Mouse (Mus musculus) hindbrain, embryonic 15.5 days (tissue): ENCODE data around the gene Ttc13. TPM values are rescaled to one million over a fixed set of nuclear protein-coding genes. Genes with fewer than 3 reads are reported as not detected.

Experiments
- ATAC-seq: fragments of 200-750 bp; cut with Nextera tagmentation; 2 replicates; pipeline ENCODE4 v1.8.0; 2017; ENCODE audit warnings: low read depth, moderate number of reproducible peaks, moderate TSS enrichment; ENCODE audit not compliant: low FRiP score
- H3K27ac ChIP-seq: fragments of 300-500 bp; sonication (generic); replicated peaks from 2 replicates; pipeline ENCODE4 v1.5.1; 2015; ENCODE audit warnings: mild to moderate bottlenecking, inconsistent platforms
- H3K27me3 ChIP-seq: fragments of 300-500 bp; sonication (generic); 2 replicates; pipeline ENCODE4 v1.6.1; 2015; ENCODE audit warnings: control low read depth, inconsistent platforms
- H3K36me3 ChIP-seq: fragments of 300-500 bp; sonication (generic); 2 replicates; pipeline ENCODE4 v1.6.1; 2015; ENCODE audit warnings: control low read depth, inconsistent platforms
- H3K4me1 ChIP-seq: fragments of 300-500 bp; sonication (generic); replicated peaks from 2 replicates; pipeline ENCODE4 v1.6.1; 2015; ENCODE audit warnings: control low read depth, inconsistent platforms
- H3K4me2 ChIP-seq: fragments of 300-500 bp; sonication (generic); 2 replicates; pipeline ENCODE4 v1.6.1; 2015; ENCODE audit warnings: moderate library complexity, mild to moderate bottlenecking, inconsistent platforms
- H3K4me3 ChIP-seq: fragments of 300-500 bp; sonication (generic); 2 replicates; pipeline ENCODE4 v1.5.1; 2015; ENCODE audit warnings: mild to moderate bottlenecking, inconsistent platforms
- H3K9ac ChIP-seq: fragments of 300-500 bp; sonication (generic); 2 replicates; pipeline ENCODE4 v1.6.1; 2015; ENCODE audit warnings: inconsistent platforms
- H3K9me3 ChIP-seq: fragments of 300-500 bp; sonication (generic); 2 replicates; pipeline ENCODE4 v1.6.1; 2016; ENCODE audit warnings: control low read depth, inconsistent platforms
- WGBS: fragments of 180-500 bp; shearing (Covaris S2); methylation state at CpG from one replicate; pipeline ENCODE4 v1.1.7; 2015; 5-methylcytosine and 5-hydroxymethylcytosine counted together
- polyA plus RNA-seq: library from polyadenylated mRNA; unstranded; fragments of >200 nt; fragmentation: Nextera tagmentation; extraction: Ambion mirVana; gene quantifications from 2 replicates; pipeline ENCODE4 v1.2.1, GENCODE M21; 2015

Ttc13 gene
- polyA plus RNA-seq, 1 experiment from 2014 or later = 66.1 TPM

- H3K36me3 ChIP-seq = peaks cover 32% of the 10 kb centered on the region
- 88% methylated on average over 9 of the region's 9 CpGs for WGBS
- no peak for ATAC-seq
- H3K9ac ChIP-seq = no peak overlapping the region
- H3K9me3 ChIP-seq = no peaks in the 10 kb centered on the region
- no peak overlapping the region for H3K4me2 ChIP-seq
- no peak overlapping the region for H3K4me3 ChIP-seq
- no peak overlapping the region for H3K27ac ChIP-seq
- no peaks in the 10 kb centered on the region for H3K27me3 ChIP-seq
- no peaks in the 10 kb centered on the region for H3K4me1 ChIP-seq
Measured at GRCm38 (mm10) chr8:124701023-124701422, 20.8 kb downstream of the Ttc13 start.

GRCm38 (mm10) chr8:124700271-124700670, 21.5 kb downstream of the Ttc13 start:
- no peaks in the 10 kb centered on the region for H3K9me3 ChIP-seq
- H3K9ac ChIP-seq = no peak overlapping the region
- no peak overlapping the region for H3K4me2 ChIP-seq
- H3K4me3 ChIP-seq = no peak overlapping the region
- no peaks in the 10 kb centered on the region for H3K27me3 ChIP-seq
- ATAC-seq = no peak
- no peaks in the 10 kb centered on the region for H3K4me1 ChIP-seq
- peaks cover 30% of the 10 kb centered on the region for H3K36me3 ChIP-seq
- no peak overlapping the region for H3K27ac ChIP-seq
- 93% methylated on average over 5 of the region's 5 CpGs for WGBS

GRCm38 (mm10) chr8:124695424-124696100, 26.2 kb downstream of the Ttc13 start:
- H3K4me3 ChIP-seq = no peak overlapping the region
- H3K36me3 ChIP-seq = peaks cover 28% of the 10 kb centered on the region
- no peak overlapping the region for H3K27ac ChIP-seq
- no peak for ATAC-seq
- 92% methylated on average over 22 of the region's 22 CpGs for WGBS
- H3K4me2 ChIP-seq = no peak overlapping the region
- H3K27me3 ChIP-seq = no peaks in the 10 kb centered on the region
- no peak overlapping the region for H3K9ac ChIP-seq
- H3K9me3 ChIP-seq = no peaks in the 10 kb centered on the region
- H3K4me1 ChIP-seq = no peaks in the 10 kb centered on the region

GRCm38 (mm10) chr8:124691706-124692105, 30.1 kb downstream of the Ttc13 start:
- ATAC-seq = no peak
- WGBS = 96% methylated on average over 4 of the region's 4 CpGs
- peaks cover 24% of the 10 kb centered on the region for H3K36me3 ChIP-seq

GRCm38 (mm10) chr8:124688899-124689298, 32.9 kb downstream of the Ttc13 start:
- ATAC-seq = no peak
- peaks cover 43% of the 10 kb centered on the region for H3K36me3 ChIP-seq
- no peaks in the 10 kb centered on the region for H3K4me1 ChIP-seq
- H3K9me3 ChIP-seq = no peaks in the 10 kb centered on the region
- no peak overlapping the region for H3K9ac ChIP-seq
- H3K27ac ChIP-seq = no peak overlapping the region
- no peak overlapping the region for H3K4me3 ChIP-seq
- H3K27me3 ChIP-seq = no peaks in the 10 kb centered on the region
- WGBS = 94% methylated on average over 13 of the region's 13 CpGs
- no peak overlapping the region for H3K4me2 ChIP-seq

More at GRCm38 (mm10) chr8:124691706-124692105, 30.1 kb downstream of the Ttc13 start:
- Histone ChIP-seq H3K4me2 (no peak overlapping the region), H3K9ac (no peak overlapping the region), H3K4me3 (no peak overlapping the region), H3K4me1 (no peaks in the 10 kb centered on the region), H3K27me3 (no peaks in the 10 kb centered on the region), H3K9me3 (no peaks in the 10 kb centered on the region), H3K27ac (no peak overlapping the region)

DNA sequence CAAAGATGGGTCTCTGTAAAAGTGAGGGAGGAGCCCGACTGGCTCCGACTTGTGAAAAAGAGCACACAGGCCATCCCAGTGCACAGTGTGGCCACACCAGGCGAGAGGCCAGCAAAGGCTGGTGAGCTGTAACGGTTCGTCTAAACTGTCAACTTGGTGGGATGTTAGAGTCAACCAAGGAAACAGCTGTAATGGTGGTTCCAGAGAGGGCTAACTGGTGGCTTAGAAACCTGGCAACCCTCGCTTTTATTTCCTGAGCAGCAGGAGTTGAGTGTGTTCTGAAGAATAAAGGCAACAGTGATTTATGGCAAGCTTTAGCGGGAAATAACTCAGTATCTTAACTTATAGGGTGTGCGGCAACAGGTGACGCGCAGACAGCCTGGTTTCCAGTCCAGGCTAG, 39.6 kb downstream of the Ttc13 start:
- Histone ChIP-seq H3K27ac (no peak overlapping the region), H3K27me3 (no peaks in the 10 kb centered on the region), H3K4me3 (no peak overlapping the region), H3K9ac (no peak overlapping the region), H3K36me3 (peaks cover 72% of the 10 kb centered on the region), H3K9me3 (no peaks in the 10 kb centered on the region), H3K4me2 (no peak overlapping the region), H3K4me1 (0 out of 2 replicates have a peak, but pooled peaks cover 2% of the 10 kb centered on the region)
- ATAC-seq = no peak
- WGBS = 91% methylated on average over 10 of the region's 10 CpGs

GRCm38 (mm10) chr8:124681792-124682157, 40.0 kb downstream of the Ttc13 start:
- Histone ChIP-seq H3K4me1 (0 out of 2 replicates have a peak, but pooled peaks cover 4% of the 10 kb centered on the region), H3K4me2 (no peak overlapping the region), H3K36me3 (peaks cover 72% of the 10 kb centered on the region), H3K9me3 (no peaks in the 10 kb centered on the region), H3K27me3 (no peaks in the 10 kb centered on the region), H3K9ac (no peak overlapping the region), H3K27ac (no peak overlapping the region), H3K4me3 (no peak overlapping the region)
- no peak for ATAC-seq
- 84% methylated on average over 10 of the region's 10 CpGs for WGBS

DNA sequence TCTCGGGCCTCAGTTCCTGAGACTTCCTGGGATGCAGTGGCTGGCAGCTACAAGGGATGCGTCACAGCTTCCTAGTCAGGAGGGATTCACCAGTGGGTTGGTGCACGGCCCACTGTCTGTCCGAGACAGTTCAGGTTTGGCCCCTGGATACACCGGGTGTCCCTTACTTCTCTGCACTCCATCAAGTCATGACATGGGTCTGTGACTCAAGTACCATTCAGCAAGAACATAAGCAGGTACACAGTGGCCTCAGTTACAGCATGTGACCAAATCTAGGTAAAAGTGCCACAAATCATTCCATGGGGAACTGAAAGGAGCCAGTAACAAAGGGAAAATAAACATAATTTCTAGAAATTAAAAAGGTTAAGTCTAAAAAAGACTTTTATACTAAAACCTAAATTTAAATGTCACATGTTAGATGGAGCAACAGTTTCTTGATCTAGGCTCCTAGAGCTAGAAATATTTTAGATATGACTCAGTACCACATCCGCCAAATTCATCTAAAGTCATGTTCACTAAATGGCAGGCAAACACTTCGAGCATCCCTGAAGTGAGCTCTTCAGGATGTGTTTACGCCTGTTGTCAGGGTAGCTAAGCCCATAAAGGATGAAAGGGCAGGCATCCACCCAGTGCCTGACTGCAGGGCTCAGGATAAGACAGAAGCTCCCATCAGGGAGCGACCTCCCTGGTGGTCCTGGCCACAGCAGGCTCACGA, 40.5 kb downstream of the Ttc13 start:
- Histone ChIP-seq H3K4me2 (no peak overlapping the region), H3K9ac (no peak overlapping the region), H3K27ac (no peak overlapping the region), H3K4me1 (0 out of 2 replicates have a peak, but pooled peaks cover 4% of the 10 kb centered on the region), H3K27me3 (no peaks in the 10 kb centered on the region), H3K36me3 (peaks cover 67% of the 10 kb centered on the region), H3K9me3 (no peaks in the 10 kb centered on the region), H3K4me3 (no peak overlapping the region)
- 80% methylated on average over 10 of the region's 10 CpGs for WGBS
- no peak for ATAC-seq

- Histone ChIP-seq H3K4me2 (no peak overlapping the region), H3K36me3 (peaks cover 56% of the 10 kb centered on the region), H3K9me3 (no peaks in the 10 kb centered on the region), H3K4me1 (0 out of 2 replicates have a peak, but pooled peaks cover 4% of the 10 kb centered on the region), H3K27me3 (no peaks in the 10 kb centered on the region), H3K4me3 (no peak overlapping the region), H3K27ac (no peak overlapping the region), H3K9ac (no peak overlapping the region)
- no peak for ATAC-seq
- WGBS = 93% methylated on average over 13 of the region's 13 CpGs
Measured at GRCm38 (mm10) chr8:124678246-124678645, 43.5 kb downstream of the Ttc13 start.

DNA sequence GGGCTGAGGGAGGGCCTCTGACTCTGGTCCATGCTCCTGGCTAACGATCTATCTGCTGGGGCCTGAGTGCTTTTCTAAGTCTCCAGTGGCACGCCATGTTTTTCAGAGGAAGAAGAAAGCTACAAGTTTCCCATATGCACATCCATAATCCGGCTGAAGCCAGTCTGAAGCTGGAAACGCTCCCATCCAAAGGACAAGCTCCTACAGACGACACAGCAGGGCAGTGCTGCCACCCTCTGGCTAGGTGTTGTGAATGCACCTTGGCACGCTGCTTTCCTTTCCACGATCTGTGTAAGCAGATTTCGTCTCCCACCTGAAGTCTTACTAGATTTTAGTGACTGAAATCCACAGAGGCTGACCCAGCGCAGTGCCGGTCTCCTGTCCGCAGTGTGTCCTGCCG, 44.3 kb downstream of the Ttc13 start:
- peak; percentile 86 for ATAC-seq
- Histone ChIP-seq H3K9ac (no peak overlapping the region), H3K27ac (peak overlapping the region; percentile 79)

DNA sequence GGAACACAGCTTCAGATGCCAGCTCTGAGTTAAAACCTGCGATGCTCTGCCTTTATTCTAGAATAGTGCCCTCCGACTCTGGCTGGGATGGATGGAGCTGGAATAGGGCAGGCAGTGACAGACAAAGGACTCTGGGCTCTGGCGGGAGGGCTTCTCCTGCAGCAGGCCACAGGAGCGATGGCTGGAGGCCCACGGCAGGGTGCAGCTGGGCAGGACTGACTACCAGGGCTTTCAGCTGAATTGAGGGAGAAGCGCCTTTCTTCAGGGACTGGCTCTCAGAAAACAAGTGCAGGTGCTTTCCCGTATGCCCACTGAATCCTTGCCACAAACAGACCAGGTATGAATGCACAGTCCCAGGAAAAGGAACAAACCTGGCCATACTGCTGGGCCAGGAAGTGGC, 44.7 kb downstream of the Ttc13 start:
- WGBS = 82% methylated on average over 7 of the region's 7 CpGs
- H3K9ac ChIP-seq = no peak overlapping the region

More for the DNA sequence above, 44.3 kb downstream of the Ttc13 start:
- no peaks in the 10 kb centered on the region for H3K9me3 ChIP-seq
- no peaks in the 10 kb centered on the region for H3K27me3 ChIP-seq
- no peak overlapping the region for H3K4me3 ChIP-seq
- 49% methylated on average over 12 of the region's 12 CpGs for WGBS
- H3K4me2 ChIP-seq = no peak overlapping the region
- H3K4me1 ChIP-seq = 0 out of 2 replicates have a peak, but pooled peaks cover 4% of the 10 kb centered on the region
- H3K36me3 ChIP-seq = peaks cover 52% of the 10 kb centered on the region

GRCm38 (mm10) chr8:124676661-124677060, 45.1 kb downstream of the Ttc13 start:
- no peak overlapping the region for H3K4me2 ChIP-seq
- H3K36me3 ChIP-seq = peaks cover 49% of the 10 kb centered on the region
- H3K9me3 ChIP-seq = no peaks in the 10 kb centered on the region
- H3K27ac ChIP-seq = peak overlapping the region; percentile 79
- H3K9ac ChIP-seq = no peak overlapping the region
- H3K4me1 ChIP-seq = 0 out of 2 replicates have a peak, but pooled peaks cover 4% of the 10 kb centered on the region
- 0 out of 2 replicates have a peak, but pooled peaks have one; percentile 12 for ATAC-seq
- no peaks in the 10 kb centered on the region for H3K27me3 ChIP-seq
- H3K4me3 ChIP-seq = no peak overlapping the region
- WGBS = 93% methylated on average over 4 of the region's 4 CpGs

More for the DNA sequence above, 44.7 kb downstream of the Ttc13 start:
- peak overlapping the region; percentile 79 for H3K27ac ChIP-seq
- 0 out of 2 replicates have a peak, but pooled peaks have one; percentile 37 for ATAC-seq
- H3K9me3 ChIP-seq = no peaks in the 10 kb centered on the region
- no peak overlapping the region for H3K4me2 ChIP-seq
- peaks cover 50% of the 10 kb centered on the region for H3K36me3 ChIP-seq
- H3K27me3 ChIP-seq = no peaks in the 10 kb centered on the region
- H3K4me3 ChIP-seq = no peak overlapping the region
- H3K4me1 ChIP-seq = 0 out of 2 replicates have a peak, but pooled peaks cover 4% of the 10 kb centered on the region
